Mouse (Mus musculus): Measurements from ENCODE around the gene Ggt5. TPM values are rescaled to one million over a fixed set of nuclear protein-coding genes. Genes with fewer than 3 reads are reported as not detected.

Ggt5 gene
- polyA plus RNA-seq, 1 experiment, result 23.1 TPM

GRCm38 (mm10) chr10:75664673-75665270 is 75.6 kb downstream of the Ggt5 start:
- 83% methylated on average over 6 of the region's 6 CpGs for WGBS
- TF ChIP-seq POLR2A (IDR thresholded peaks at IDR 0.05; ENCODE audit: borderline replicate concordance, control insufficient read depth, low read depth, low read length) (no peak), CTCF (IDR thresholded peaks at IDR 0.05; ENCODE audit: control insufficient read depth, insufficient read depth, low read length) (no peak)

GRCm38 (mm10) chr10:75666451-75667030 is 77.4 kb downstream of the Ggt5 start:
- TF ChIP-seq CTCF (IDR thresholded peaks at IDR 0.05; ENCODE audit: control insufficient read depth, insufficient read depth, low read length) (no peak), POLR2A (IDR thresholded peaks at IDR 0.05; ENCODE audit: borderline replicate concordance, control insufficient read depth, low read depth, low read length) (no peak)
- H3K4me3 ChIP-seq (replicated peaks; ENCODE audit: control insufficient read depth, low read depth, low read length), result peak overlapping the region; percentile 91
- H3K4me1 ChIP-seq (ENCODE audit: control insufficient read depth, insufficient read depth, low read length), result peaks cover 4% of the 10 kb centered on the region; the same call in 1 of the 2 replicates
- WGBS, result 30% methylated on average over 4 of the region's 4 CpGs
- no peak overlapping the region; the same call in 1 of the 2 replicates for H3K27ac ChIP-seq (ENCODE audit: control insufficient read depth, insufficient read depth, low read depth, low read length, poor library complexity)

More at GRCm38 (mm10) chr10:75664673-75665270, 75.6 kb downstream of the Ggt5 start:
- peaks cover 4% of the 10 kb centered on the region; the same call in 1 of the 2 replicates for H3K4me1 ChIP-seq (ENCODE audit: control insufficient read depth, insufficient read depth, low read length)
- H3K27ac ChIP-seq (ENCODE audit: control insufficient read depth, insufficient read depth, low read depth, low read length, poor library complexity), result no peak overlapping the region
- H3K4me3 ChIP-seq (replicated peaks; ENCODE audit: control insufficient read depth, low read depth, low read length), result no peak overlapping the region

Other genes with a start within 250 kb of the Ggt5 start
- 1.5 and 3.2 TPM in 2 replicates for gene Upb1, start 188.2 kb upstream of the Ggt5 start, polyA plus RNA-seq (2011; ENCODE audit: insufficient read depth, insufficient read length, low replicate concordance, missing spikeins)
- 139 and 156 TPM in 2 replicates for gene Snrpd3, start 71.8 kb upstream of the Ggt5 start, polyA plus RNA-seq (2011; ENCODE audit: insufficient read depth, insufficient read length, low replicate concordance, missing spikeins)
- 37.6 and 48.3 TPM in 2 replicates for gene Gucd1, start 71.4 kb upstream of the Ggt5 start, polyA plus RNA-seq (2011; ENCODE audit: insufficient read depth, insufficient read length, low replicate concordance, missing spikeins)
- 0.42 TPM in 1 of 2 replicates, not detected in the other for gene Lrrc75b, start 29.0 kb upstream of the Ggt5 start, polyA plus RNA-seq (2011; ENCODE audit: insufficient read depth, insufficient read length, low replicate concordance, missing spikeins)
- 5.2 and 11.4 TPM in 2 replicates for gene Ggt1, start 27.7 kb upstream of the Ggt5 start, polyA plus RNA-seq (2011; ENCODE audit: insufficient read depth, insufficient read length, low replicate concordance, missing spikeins)
- 1.5 and 2.8 TPM in 2 replicates for gene Susd2, start 54.7 kb downstream of the Ggt5 start, polyA plus RNA-seq (2011; ENCODE audit: insufficient read depth, insufficient read length, low replicate concordance, missing spikeins)
- 26.2 and 55.3 TPM in 2 replicates for gene Cabin1, start 175.0 kb downstream of the Ggt5 start, polyA plus RNA-seq (2011; ENCODE audit: insufficient read depth, insufficient read length, low replicate concordance, missing spikeins)
- 9.3 and 20.0 TPM in 2 replicates for gene Ddt, start 184.1 kb downstream of the Ggt5 start, polyA plus RNA-seq (2011; ENCODE audit: insufficient read depth, insufficient read length, low replicate concordance, missing spikeins)
- gene Gm20441, start 191.6 kb downstream of the Ggt5 start, polyA plus RNA-seq (2011; ENCODE audit: insufficient read depth, insufficient read length, low replicate concordance, missing spikeins), result not detected in 2 replicates
- gene Gstt3, start 192.1 kb downstream of the Ggt5 start, polyA plus RNA-seq (2011; ENCODE audit: insufficient read depth, insufficient read length, low replicate concordance, missing spikeins), result 1.6 and 4.3 TPM in 2 replicates
- 19.9 and 22.5 TPM in 2 replicates for gene Gstt1, start 209.2 kb downstream of the Ggt5 start, polyA plus RNA-seq (2011; ENCODE audit: insufficient read depth, insufficient read length, low replicate concordance, missing spikeins)
- gene Gstt4, start 233.2 kb downstream of the Ggt5 start, polyA plus RNA-seq (2011; ENCODE audit: insufficient read depth, insufficient read length, low replicate concordance, missing spikeins), result not detected in 2 replicates
- gene Gstt2, start 248.1 kb downstream of the Ggt5 start, polyA plus RNA-seq (2011; ENCODE audit: insufficient read depth, insufficient read length, low replicate concordance, missing spikeins), result 18.1 and 28.1 TPM in 2 replicates

All from bone marrow, adult 2 months (tissue).